Mouse (Mus musculus): ENCODE measurements around the gene Cnga2. TPM values are rescaled to one million over a fixed set of nuclear protein-coding genes. Genes with fewer than 3 reads are reported as not detected.

Cnga2 gene
- polyA plus RNA-seq, 1 experiment from 2014 or later, result 0.07 TPM

- Histone ChIP-seq H3K4me3 (ENCODE audit: low read depth, low read length) (no peak overlapping the region), H3K4me1 (replicated peaks; ENCODE audit: control insufficient read depth, insufficient read depth) (no peaks in the 10 kb centered on the region), H3K36me3 (ENCODE audit: control insufficient read depth, insufficient read depth, low read length) (no peaks in the 10 kb centered on the region), H3K27me3 (ENCODE audit: control insufficient read depth, insufficient read depth, low read length) (no peaks in the 10 kb centered on the region), H3K27ac (replicated peaks) (no peak overlapping the region), H3K9ac (ENCODE audit: low read length) (no peak overlapping the region), H3K9me3 (ENCODE audit: control insufficient read depth, low read length) (no peaks in the 10 kb centered on the region), H3K4me2 (replicated peaks; ENCODE audit: low read depth) (no peak overlapping the region)
- TF ChIP-seq EP300 (optimal IDR thresholded peaks at IDR 0.05), result no peak
- peak; percentile 70 for TF ChIP-seq CTCF (IDR thresholded peaks at IDR 0.05; ENCODE audit: low read depth)
- ATAC-seq (ENCODE audit: low FRiP score, low TSS enrichment), result no peak
- peak; percentile 20 for DNase-seq (ENCODE audit: low spot score)
- WGBS, result 32% methylated on average over 3 of the region's 3 CpGs
These were observed 21.2 kb downstream of the Cnga2 start for GRCm38 (mm10) chrX:72012804-72013203.

- H3K4me2 ChIP-seq (replicated peaks; ENCODE audit: low read depth), result no peak overlapping the region
- no peaks in the 10 kb centered on the region for H3K36me3 ChIP-seq (ENCODE audit: control insufficient read depth, insufficient read depth, low read length)
- H3K4me1 ChIP-seq (replicated peaks; ENCODE audit: control insufficient read depth, insufficient read depth), result no peaks in the 10 kb centered on the region
- H3K4me3 ChIP-seq (ENCODE audit: low read depth, low read length), result no peak overlapping the region
- TF ChIP-seq EP300 (optimal IDR thresholded peaks at IDR 0.05) (no peak), CTCF (IDR thresholded peaks at IDR 0.05; ENCODE audit: low read depth) (no peak)
- 80% methylated on average over 1 of the region's 1 CpGs for WGBS
- H3K27me3 ChIP-seq (ENCODE audit: control insufficient read depth, insufficient read depth, low read length), result no peaks in the 10 kb centered on the region
- ATAC-seq (ENCODE audit: low FRiP score, low TSS enrichment), result no peak
- no peaks in the 10 kb centered on the region for H3K9me3 ChIP-seq (ENCODE audit: control insufficient read depth, low read length)
- no peak overlapping the region for H3K27ac ChIP-seq (replicated peaks)
- no peak for DNase-seq (ENCODE audit: low spot score)
- H3K9ac ChIP-seq (ENCODE audit: low read length), result no peak overlapping the region
These were observed 30.6 kb downstream of the Cnga2 start for GRCm38 (mm10) chrX:72022241-72022640.

- TF ChIP-seq EP300 (optimal IDR thresholded peaks at IDR 0.05), result no peak
- peak; percentile 71 for TF ChIP-seq CTCF (IDR thresholded peaks at IDR 0.05; ENCODE audit: low read depth)
- no peaks in the 10 kb centered on the region for H3K27me3 ChIP-seq (ENCODE audit: control insufficient read depth, insufficient read depth, low read length)
- DNase-seq (ENCODE audit: low spot score) (peak; percentile 26), ATAC-seq (ENCODE audit: low FRiP score, low TSS enrichment) (no peak)
- no peaks in the 10 kb centered on the region for H3K9me3 ChIP-seq (ENCODE audit: control insufficient read depth, low read length)
- no peak overlapping the region for H3K4me3 ChIP-seq (ENCODE audit: low read depth, low read length)
- no peak overlapping the region for H3K9ac ChIP-seq (ENCODE audit: low read length)
- WGBS, result 38% methylated on average over 10 of the region's 10 CpGs
- H3K36me3 ChIP-seq (ENCODE audit: control insufficient read depth, insufficient read depth, low read length), result no peaks in the 10 kb centered on the region
- H3K4me1 ChIP-seq (replicated peaks; ENCODE audit: control insufficient read depth, insufficient read depth), result no peaks in the 10 kb centered on the region
- no peak overlapping the region for H3K4me2 ChIP-seq (replicated peaks; ENCODE audit: low read depth)
- no peak overlapping the region for H3K27ac ChIP-seq (replicated peaks)
These were observed 31.2 kb downstream of the Cnga2 start for GRCm38 (mm10) chrX:72022750-72023398.

GRCm38 (mm10) chrX:72023542-72023941 lies 31.9 kb downstream of the Cnga2 start:
- H3K9ac ChIP-seq (ENCODE audit: low read length), result no peak overlapping the region
- H3K4me3 ChIP-seq (ENCODE audit: low read depth, low read length), result no peak overlapping the region
- no peak overlapping the region for H3K27ac ChIP-seq (replicated peaks)
- no peaks in the 10 kb centered on the region for H3K9me3 ChIP-seq (ENCODE audit: control insufficient read depth, low read length)
- WGBS, result 59% methylated on average over 3 of the region's 3 CpGs
- no peaks in the 10 kb centered on the region for H3K27me3 ChIP-seq (ENCODE audit: control insufficient read depth, insufficient read depth, low read length)
- ATAC-seq (ENCODE audit: low FRiP score, low TSS enrichment) (no peak), DNase-seq (ENCODE audit: low spot score) (no peak)
- H3K4me1 ChIP-seq (replicated peaks; ENCODE audit: control insufficient read depth, insufficient read depth), result no peaks in the 10 kb centered on the region
- TF ChIP-seq CTCF (IDR thresholded peaks at IDR 0.05; ENCODE audit: low read depth), result no peak
- no peak for TF ChIP-seq EP300 (optimal IDR thresholded peaks at IDR 0.05)
- H3K4me2 ChIP-seq (replicated peaks; ENCODE audit: low read depth), result no peak overlapping the region
- H3K36me3 ChIP-seq (ENCODE audit: control insufficient read depth, insufficient read depth, low read length), result no peaks in the 10 kb centered on the region

- no peak for TF ChIP-seq EP300 (optimal IDR thresholded peaks at IDR 0.05)
- no peak for TF ChIP-seq CTCF (IDR thresholded peaks at IDR 0.05; ENCODE audit: low read depth)
- Histone ChIP-seq H3K9me3 (ENCODE audit: control insufficient read depth, low read length) (no peaks in the 10 kb centered on the region), H3K9ac (ENCODE audit: low read length) (no peak overlapping the region), H3K4me2 (replicated peaks; ENCODE audit: low read depth) (no peak overlapping the region), H3K4me3 (ENCODE audit: low read depth, low read length) (no peak overlapping the region), H3K4me1 (replicated peaks; ENCODE audit: control insufficient read depth, insufficient read depth) (no peaks in the 10 kb centered on the region), H3K36me3 (ENCODE audit: control insufficient read depth, insufficient read depth, low read length) (no peaks in the 10 kb centered on the region), H3K27me3 (ENCODE audit: control insufficient read depth, insufficient read depth, low read length) (no peaks in the 10 kb centered on the region), H3K27ac (replicated peaks) (no peak overlapping the region)
- DNase-seq (ENCODE audit: low spot score) (no peak), ATAC-seq (ENCODE audit: low FRiP score, low TSS enrichment) (no peak)
- WGBS, result 41% methylated on average over 3 of the region's 3 CpGs
These were observed 52.4 kb downstream of the Cnga2 start for GRCm38 (mm10) chrX:72044056-72044455.

- no peak for DNase-seq (ENCODE audit: low spot score)
- no peak for TF ChIP-seq EP300 (optimal IDR thresholded peaks at IDR 0.05)
- TF ChIP-seq CTCF (IDR thresholded peaks at IDR 0.05; ENCODE audit: low read depth), result no peak
- no peaks in the 10 kb centered on the region for H3K36me3 ChIP-seq (ENCODE audit: control insufficient read depth, insufficient read depth, low read length)
- no peak overlapping the region for H3K9ac ChIP-seq (ENCODE audit: low read length)
- no peaks in the 10 kb centered on the region for H3K4me1 ChIP-seq (replicated peaks; ENCODE audit: control insufficient read depth, insufficient read depth)
- no peak overlapping the region for H3K4me2 ChIP-seq (replicated peaks; ENCODE audit: low read depth)
- peak; percentile 86; the same call in 1 of the 2 replicates for ATAC-seq (ENCODE audit: low FRiP score, low TSS enrichment)
- 48% methylated on average over 2 of the region's 2 CpGs for WGBS
- H3K4me3 ChIP-seq (ENCODE audit: low read depth, low read length), result no peak overlapping the region
- H3K9me3 ChIP-seq (ENCODE audit: control insufficient read depth, low read length), result no peaks in the 10 kb centered on the region
- H3K27ac ChIP-seq (replicated peaks), result no peak overlapping the region
- H3K27me3 ChIP-seq (ENCODE audit: control insufficient read depth, insufficient read depth, low read length), result no peaks in the 10 kb centered on the region
These were observed 56.3 kb downstream of the Cnga2 start for GRCm38 (mm10) chrX:72047918-72048317.

Other genes starting within 250 kb of the Cnga2 start
- gene Vma21, start 175.9 kb upstream of the Cnga2 start, polyA plus RNA-seq (2015; fragmentation: Nextera tagmentation; extraction: Ambion mirVana), result 45.9 and 50.2 TPM in 2 replicates
- gene Gm1141, start 70.8 kb upstream of the Cnga2 start, polyA plus RNA-seq (2015; fragmentation: Nextera tagmentation; extraction: Ambion mirVana), result not detected in 2 replicates
- 2.2 and 2.4 TPM in 2 replicates for gene Prrg3, start 29.2 kb upstream of the Cnga2 start, polyA plus RNA-seq (2015; fragmentation: Nextera tagmentation; extraction: Ambion mirVana)
- gene Fate1, start 18.9 kb upstream of the Cnga2 start, polyA plus RNA-seq (2015; fragmentation: Nextera tagmentation; extraction: Ambion mirVana), result not detected in 2 replicates
- not detected in 2 replicates for gene Magea4, start 230.2 kb downstream of the Cnga2 start, polyA plus RNA-seq (2015; fragmentation: Nextera tagmentation; extraction: Ambion mirVana)

Measured in stomach, postnatal 0 days (tissue).